Mouse (Mus musculus) stomach, embryonic 16.5 days (tissue): ENCODE data around the gene Hmgcs1. TPM values are rescaled to one million over a fixed set of nuclear protein-coding genes. Genes with fewer than 3 reads are reported as not detected.
"Not testable (repeated sequence)": the region's sequence is repeated elsewhere in the genome, so short reads cannot be mapped to it uniquely, and the experiment has no call there.

Experiments used
- ATAC-seq: fragments of 200-750 bp; cut with Nextera tagmentation; 2 replicates; pipeline ENCODE4 v1.8.0; 2017; ENCODE audit warnings: moderate number of reproducible peaks, moderate TSS enrichment; ENCODE audit not compliant: insufficient read depth, low FRiP score
- H3K27ac ChIP-seq: fragments of 300-500 bp; sonication (generic); 2 replicates; pipeline ENCODE4 v1.5.1; 2014; ENCODE audit warnings: low read length
- H3K27me3 ChIP-seq: fragments of 300-500 bp; sonication (generic); 2 replicates; pipeline ENCODE4 v1.6.1; 2014; ENCODE audit warnings: low read length, control low read depth, mixed read lengths; ENCODE audit not compliant: control insufficient read depth, insufficient read depth
- H3K36me3 ChIP-seq: fragments of 300-500 bp; sonication (generic); 2 replicates; pipeline ENCODE4 v1.6.1; 2014; ENCODE audit warnings: low read length; ENCODE audit not compliant: control insufficient read depth, insufficient read depth
- H3K4me1 ChIP-seq: fragments of 300-500 bp; sonication (generic); 2 replicates; pipeline ENCODE4 v1.6.1; 2014; ENCODE audit warnings: low read length, control low read depth, mixed read lengths; ENCODE audit not compliant: control insufficient read depth, insufficient read depth
- H3K4me2 ChIP-seq: fragments of 300-500 bp; sonication (generic); 2 replicates; pipeline ENCODE4 v1.6.1; 2014; ENCODE audit warnings: low read depth, low read length, mixed read lengths
- H3K4me3 ChIP-seq: fragments of 300-500 bp; sonication (generic); replicated peaks from 2 replicates; pipeline ENCODE4 v1.5.1; 2014; ENCODE audit warnings: mild to moderate bottlenecking, low read length
- H3K9ac ChIP-seq: fragments of 300-500 bp; sonication (generic); 2 replicates; pipeline ENCODE4 v1.6.1; 2014; ENCODE audit warnings: low read length
- H3K9me3 ChIP-seq: fragments of 300-500 bp; sonication (generic); replicated peaks from 2 replicates; pipeline ENCODE4 v1.6.1; 2016; ENCODE audit warnings: low read length, control low read depth; ENCODE audit not compliant: control insufficient read depth
- WGBS: fragments of 180-500 bp; shearing (Covaris S2); extraction: QIAGEN DNeasy Blood & Tissue Kit; methylation state at CpG from one replicate; pipeline ENCODE4 v1.1.7; 2014; 5-methylcytosine and 5-hydroxymethylcytosine counted together
- polyA plus RNA-seq: library from polyadenylated mRNA; unstranded; fragments of >200 nt; fragmentation: Nextera tagmentation; extraction: Ambion mirVana; gene quantifications from 2 replicates; pipeline ENCODE4 v1.2.1, GENCODE M21; 2015

The Hmgcs1 gene
- polyA plus RNA-seq, 1 experiment from 2014 or later = 209 TPM

DNA sequence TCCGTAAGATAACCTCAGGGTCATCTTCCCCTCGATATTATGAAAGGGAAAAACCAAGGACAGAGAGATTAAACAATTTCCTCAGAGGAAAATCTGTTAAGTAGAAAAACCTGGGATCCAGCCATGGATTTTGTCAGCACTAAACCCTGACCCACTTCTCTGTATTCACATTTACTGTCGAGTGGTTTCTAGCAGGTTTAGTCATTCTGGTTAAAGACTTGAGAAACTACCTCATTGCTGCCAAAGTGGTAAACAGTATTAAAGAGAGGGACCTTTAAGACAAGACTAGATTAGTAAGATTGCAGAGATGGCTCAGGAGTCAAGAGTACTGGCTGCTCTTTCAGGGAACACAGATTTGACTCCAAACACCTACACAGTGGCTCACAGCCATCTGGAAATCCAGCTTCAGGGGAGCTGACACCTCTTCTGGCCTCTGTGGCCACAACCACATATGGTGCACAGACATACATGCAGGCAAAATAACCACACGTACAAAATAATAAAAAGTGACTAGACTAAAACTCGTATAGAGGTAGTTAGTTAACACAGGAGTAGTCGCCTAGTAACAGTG lies 33.2 kb upstream of the Hmgcs1 start:
- WGBS = 82% methylated on average over 6 of the region's 6 CpGs
- ATAC-seq = no peak

DNA sequence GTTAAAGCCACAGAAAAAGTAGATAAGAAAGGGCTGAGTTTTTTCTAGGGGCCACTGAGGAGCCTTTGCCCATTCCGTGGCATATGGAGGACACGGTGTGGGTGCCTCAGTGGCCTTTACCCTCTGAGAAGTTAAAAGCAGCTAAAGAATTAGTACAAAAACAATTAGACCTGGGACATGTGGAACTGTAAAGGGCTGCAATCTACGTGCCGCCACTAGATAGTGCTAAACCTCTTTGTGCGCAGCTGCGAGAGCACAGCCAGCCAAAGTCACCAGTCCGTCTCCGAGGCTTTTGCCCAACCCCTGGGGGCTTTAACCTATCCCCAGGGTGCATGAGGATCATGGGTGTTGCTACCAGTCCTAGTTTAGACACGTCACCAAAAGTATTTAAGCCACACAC lies 28.8 kb upstream of the Hmgcs1 start:
- H3K27ac ChIP-seq, H3K9me3 ChIP-seq, H3K4me1 ChIP-seq, H3K27me3 ChIP-seq, H3K4me3 ChIP-seq, H3K36me3 ChIP-seq, ATAC-seq, H3K9ac ChIP-seq, H3K4me2 ChIP-seq: not testable (repeated sequence)
- WGBS = 65% methylated on average over 4 of the region's 9 CpGs

More for the DNA sequence above, 33.2 kb upstream of the Hmgcs1 start:
- no peak overlapping the region for H3K4me3 ChIP-seq
- H3K9ac ChIP-seq = no peak overlapping the region
- H3K36me3 ChIP-seq = no peaks in the 10 kb centered on the region
- no peak overlapping the region for H3K4me2 ChIP-seq
- H3K27ac ChIP-seq = no peak overlapping the region
- no peaks in the 10 kb centered on the region for H3K27me3 ChIP-seq
- no peaks in the 10 kb centered on the region for H3K4me1 ChIP-seq
- H3K9me3 ChIP-seq = no peaks in the 10 kb centered on the region

DNA sequence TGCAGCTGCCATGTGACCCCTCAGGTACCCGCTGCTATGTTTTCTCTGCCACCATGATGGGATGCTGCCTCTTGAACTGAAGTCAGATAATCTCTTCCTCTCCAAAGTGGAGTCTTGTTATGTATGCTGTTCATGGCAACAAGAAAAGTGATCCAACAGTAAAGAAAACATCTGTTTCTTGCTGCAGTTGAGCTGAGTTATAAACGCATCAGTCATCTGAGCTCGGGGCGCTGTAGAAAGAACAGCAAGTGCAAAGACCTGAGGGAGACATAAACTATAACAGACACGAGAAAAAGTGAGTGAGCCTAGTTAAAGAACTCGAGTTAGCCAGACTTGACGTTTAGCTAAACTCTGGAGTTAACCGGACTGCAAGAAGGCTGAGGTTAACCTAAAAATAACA lies 11.4 kb upstream of the Hmgcs1 start:
- Histone ChIP-seq H3K9me3 (no peaks in the 10 kb centered on the region), H3K4me2 (no peak overlapping the region), H3K4me1 (peaks cover under 1% of the 10 kb centered on the region; the same call in 1 of the 2 replicates), H3K36me3 (no peaks in the 10 kb centered on the region), H3K27ac (no peak overlapping the region), H3K9ac (no peak overlapping the region), H3K27me3 (no peaks in the 10 kb centered on the region), H3K4me3 (no peak overlapping the region)
- 46% methylated on average over 8 of the region's 8 CpGs for WGBS
- no peak for ATAC-seq

DNA sequence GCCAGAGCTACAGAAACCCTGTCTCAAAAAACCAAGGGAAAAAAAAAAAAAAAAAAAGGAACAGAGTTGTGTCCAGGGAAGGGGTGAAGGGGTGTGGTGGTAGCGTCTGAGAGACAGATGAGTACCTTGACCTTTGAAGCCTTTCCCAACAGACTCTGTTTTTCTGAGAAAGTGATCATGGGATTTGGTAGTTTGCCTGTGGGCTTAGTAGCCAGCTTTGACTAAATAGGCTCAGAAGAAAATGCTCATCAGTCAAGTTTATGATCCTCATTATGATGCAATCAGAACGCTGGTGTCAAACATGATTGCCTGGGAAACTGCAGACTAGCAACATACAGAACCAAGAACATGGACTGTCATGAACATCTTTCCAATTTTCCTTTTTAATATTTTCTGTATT lies 10.5 kb upstream of the Hmgcs1 start:
- H3K4me2 ChIP-seq = no peak overlapping the region
- peaks cover 5% of the 10 kb centered on the region; the same call in 1 of the 2 replicates for H3K4me1 ChIP-seq
- no peak overlapping the region for H3K4me3 ChIP-seq
- no peaks in the 10 kb centered on the region for H3K27me3 ChIP-seq
- H3K9me3 ChIP-seq = no peaks in the 10 kb centered on the region
- no peak overlapping the region for H3K9ac ChIP-seq
- H3K27ac ChIP-seq = no peak overlapping the region
- H3K36me3 ChIP-seq = no peaks in the 10 kb centered on the region
- WGBS = 68% methylated on average over 2 of the region's 2 CpGs
- ATAC-seq = no peak

DNA sequence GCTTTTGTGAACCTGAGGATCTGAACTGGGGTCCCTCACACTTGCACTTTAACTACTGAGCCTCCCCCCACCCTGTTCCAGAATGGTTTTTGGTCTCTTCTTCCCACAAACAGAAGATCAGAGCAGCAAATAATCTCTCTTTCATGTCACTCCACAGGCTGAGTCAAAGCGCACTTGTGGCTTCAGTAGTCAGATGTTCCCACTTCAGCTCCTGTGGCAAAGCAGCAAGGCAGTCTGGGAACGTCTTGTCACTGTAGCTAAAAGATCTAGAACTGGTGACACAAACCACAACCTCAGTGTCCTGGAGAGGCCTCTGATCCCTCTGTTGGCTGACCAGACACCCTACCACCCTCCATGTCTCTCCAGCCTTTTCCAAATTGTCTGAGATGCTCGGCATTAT lies 9.0 kb upstream of the Hmgcs1 start:
- WGBS = 65% methylated on average over 3 of the region's 3 CpGs
- H3K9me3 ChIP-seq = no peaks in the 10 kb centered on the region
- no peaks in the 10 kb centered on the region for H3K27me3 ChIP-seq
- no peak overlapping the region for H3K4me3 ChIP-seq
- ATAC-seq = no peak
- H3K36me3 ChIP-seq = no peaks in the 10 kb centered on the region
- H3K4me1 ChIP-seq = peaks cover 5% of the 10 kb centered on the region; the same call in 1 of the 2 replicates
- H3K9ac ChIP-seq = no peak overlapping the region
- H3K27ac ChIP-seq = no peak overlapping the region
- H3K4me2 ChIP-seq = no peak overlapping the region

DNA sequence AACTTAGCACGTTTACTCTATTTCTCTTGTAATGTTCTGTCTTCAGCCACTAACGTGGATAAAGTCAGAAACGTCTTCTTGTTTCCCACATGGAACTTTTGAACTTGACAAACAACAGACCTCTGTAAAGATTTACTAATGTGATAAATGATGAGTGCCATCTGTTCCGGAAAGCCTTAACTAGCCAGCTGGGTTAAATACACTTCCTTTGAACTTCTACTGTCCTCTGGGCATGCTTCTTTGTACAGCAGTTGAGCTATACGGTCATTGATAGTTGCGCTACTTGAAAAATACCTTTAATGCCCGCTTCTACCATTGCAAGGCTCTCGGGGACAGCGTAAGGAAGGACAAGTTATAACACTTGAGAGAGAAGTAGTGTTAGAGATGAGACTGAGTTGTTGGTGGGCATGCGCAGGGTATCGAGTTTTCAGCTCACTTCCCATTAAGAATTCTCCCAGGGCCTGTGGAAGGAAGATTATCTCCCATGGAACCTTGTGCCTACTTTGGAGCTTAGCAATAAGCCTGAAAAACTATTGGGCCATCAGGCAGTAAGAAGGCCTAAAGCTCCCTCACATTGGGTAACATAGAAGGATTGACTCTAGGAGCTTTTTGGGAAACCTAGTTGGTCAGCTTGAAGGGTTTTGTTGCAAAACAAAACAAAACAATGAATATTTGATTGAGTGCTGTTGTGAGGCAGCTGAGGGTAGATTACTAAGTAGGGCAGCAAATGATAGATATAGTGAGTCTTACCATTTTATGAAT lies 5.6 kb upstream of the Hmgcs1 start:
- WGBS = 56% methylated on average over 11 of the region's 11 CpGs
- H3K9ac ChIP-seq = no peak overlapping the region
- peaks cover 5% of the 10 kb centered on the region; the same call in 1 of the 2 replicates for H3K4me1 ChIP-seq
- ATAC-seq = no peak
- no peak overlapping the region for H3K4me3 ChIP-seq
- H3K27ac ChIP-seq = no peak overlapping the region; the same call in 1 of the 2 replicates
- no peaks in the 10 kb centered on the region for H3K36me3 ChIP-seq
- H3K4me2 ChIP-seq = no peak overlapping the region
- no peaks in the 10 kb centered on the region for H3K9me3 ChIP-seq
- no peaks in the 10 kb centered on the region for H3K27me3 ChIP-seq

DNA sequence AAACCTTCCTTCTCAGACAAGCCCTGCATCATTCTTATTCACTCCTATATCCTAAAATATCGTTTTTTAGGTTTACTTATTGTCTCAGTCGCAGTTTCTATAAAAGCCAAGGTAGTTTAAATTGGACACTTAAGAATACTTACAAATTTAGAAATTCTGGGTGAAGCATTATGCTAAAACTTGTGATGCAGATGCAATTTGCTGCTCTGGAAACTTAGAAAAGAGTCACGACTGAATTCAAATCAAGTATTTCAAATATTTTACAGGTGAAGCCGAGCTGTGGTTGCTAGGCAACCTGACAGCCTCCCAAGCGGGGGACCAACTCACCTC lies 505 bp upstream of the Hmgcs1 start:
- H3K27ac ChIP-seq = no peak overlapping the region
- ATAC-seq = no peak
- H3K9me3 ChIP-seq = no peaks in the 10 kb centered on the region
- 6% methylated on average over 5 of the region's 5 CpGs for WGBS
- H3K27me3 ChIP-seq = no peaks in the 10 kb centered on the region
- H3K9ac ChIP-seq = no peak overlapping the region
- peak overlapping the region; percentile 100 for H3K4me3 ChIP-seq
- H3K4me1 ChIP-seq = peaks cover 15% of the 10 kb centered on the region
- peak overlapping the region; percentile 55 for H3K4me2 ChIP-seq
- no peaks in the 10 kb centered on the region for H3K36me3 ChIP-seq

DNA sequence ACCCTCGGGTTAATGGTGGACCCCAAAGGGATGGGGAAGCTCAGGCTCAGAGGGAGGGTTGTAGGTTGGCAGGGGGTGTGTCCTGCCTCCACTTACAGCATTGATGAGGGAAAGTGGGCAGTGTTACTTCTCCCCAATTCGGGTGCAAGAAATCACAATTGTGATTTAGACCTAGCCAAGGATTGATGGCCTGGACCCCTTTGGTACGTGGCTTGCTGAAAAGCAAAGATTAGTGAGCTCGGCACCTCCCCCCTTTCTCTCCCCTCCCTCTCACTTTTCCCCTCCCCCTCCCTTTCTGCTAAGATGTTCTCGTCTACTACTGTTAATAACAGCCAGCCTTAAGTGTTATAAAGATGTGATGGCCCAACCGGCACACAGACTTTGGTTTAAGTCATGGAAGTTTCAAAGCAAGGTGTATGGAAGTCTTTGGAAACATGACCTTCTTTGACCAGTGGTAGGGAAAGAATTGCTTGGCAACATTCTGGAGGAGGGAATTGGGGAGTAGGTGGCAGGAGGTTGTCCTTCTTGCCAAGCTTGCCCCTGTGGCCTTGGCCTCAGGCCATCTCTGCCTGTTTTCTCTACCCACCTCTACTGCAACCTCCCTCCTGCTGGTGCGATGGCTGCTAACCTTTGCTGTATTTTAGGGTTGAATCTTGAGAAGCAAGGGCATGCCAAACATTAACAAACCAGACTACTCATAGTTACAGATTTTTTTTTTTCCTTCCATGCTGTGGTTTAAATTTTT lies 869 bp downstream of the Hmgcs1 start:
- H3K9ac ChIP-seq = peak overlapping the region; percentile 97
- peak overlapping the region; percentile 100 for H3K4me3 ChIP-seq
- H3K36me3 ChIP-seq = no peaks in the 10 kb centered on the region
- H3K27ac ChIP-seq = peak overlapping the region; percentile 98
- H3K4me1 ChIP-seq = peaks cover 22% of the 10 kb centered on the region
- H3K9me3 ChIP-seq = no peaks in the 10 kb centered on the region
- H3K4me2 ChIP-seq = peak overlapping the region; percentile 74
- 2% methylated on average over 7 of the region's 7 CpGs for WGBS
- H3K27me3 ChIP-seq = no peaks in the 10 kb centered on the region
- ATAC-seq = no peak

DNA sequence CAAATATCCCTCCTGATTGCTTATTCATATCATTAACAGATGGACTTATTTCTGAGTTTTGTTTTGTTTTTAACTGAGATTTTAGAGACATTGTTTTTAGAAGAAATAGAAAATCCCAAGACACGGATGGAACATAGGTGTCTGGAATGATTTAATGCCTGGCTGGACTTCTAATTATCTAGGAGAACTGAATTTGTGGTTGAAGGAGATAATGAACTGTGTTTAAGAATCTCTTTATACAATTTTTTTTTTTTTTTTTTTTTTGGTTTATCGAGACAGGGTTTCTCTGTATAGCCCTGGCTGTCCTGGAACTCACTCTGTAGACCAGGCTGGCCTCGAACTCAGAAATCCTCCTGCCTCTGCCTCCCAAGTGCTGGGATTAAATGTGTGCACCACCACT lies 1.8 kb downstream of the Hmgcs1 start:
- Histone ChIP-seq H3K4me2 (peak overlapping the region; percentile 74), H3K4me3 (peak overlapping the region; percentile 100), H3K4me1 (peaks cover 22% of the 10 kb centered on the region)
- not testable (repeated sequence) for H3K9ac ChIP-seq, H3K36me3 ChIP-seq, ATAC-seq, H3K9me3 ChIP-seq, H3K27me3 ChIP-seq, H3K27ac ChIP-seq
- 72% methylated on average over 3 of the region's 3 CpGs for WGBS
